Mouse (Mus musculus) kidney, adult 9 months (tissue): ENCODE results near the gene Atf4.

Experiments used
- DNase-seq: peaks from one replicate; pipeline ENCODE4 v3.0.0; 2022

Atf4 gene

GRCm38 (mm10) chr15:80254847-80255645, at the start of gene Atf4:
TSS of gene Atf4 (plus strand) at chr15:80255184.
- DNase-seq, result peak; percentile 99

GRCm38 (mm10) chr15:80206057-80206565, 48.9 kb upstream of the Atf4 start:
- no peak for DNase-seq

GRCm38 (mm10) chr15:80208446-80208845, 46.5 kb upstream of the Atf4 start:
- peak; percentile 84 for DNase-seq

- DNase-seq, result no peak
Measured at GRCm38 (mm10) chr15:80213688-80214087, 41.3 kb upstream of the Atf4 start.

- no peak for DNase-seq
Measured at GRCm38 (mm10) chr15:80215716-80216479, 39.1 kb upstream of the Atf4 start.

- no peak for DNase-seq
Measured at GRCm38 (mm10) chr15:80216480-80216820, 38.5 kb upstream of the Atf4 start.

- DNase-seq, result no peak
Measured at GRCm38 (mm10) chr15:80217476-80217875, 37.5 kb upstream of the Atf4 start.

GRCm38 (mm10) chr15:80219211-80219610, 35.8 kb upstream of the Atf4 start:
- no peak for DNase-seq

- no peak for DNase-seq
Measured at GRCm38 (mm10) chr15:80219705-80220657, 35.0 kb upstream of the Atf4 start.

GRCm38 (mm10) chr15:80221031-80221430, 34.0 kb upstream of the Atf4 start:
- DNase-seq, result no peak

- no peak for DNase-seq
Measured at GRCm38 (mm10) chr15:80223751-80224150, 31.2 kb upstream of the Atf4 start.

GRCm38 (mm10) chr15:80225208-80225607, 29.8 kb upstream of the Atf4 start:
- DNase-seq, result peak; percentile 80

- DNase-seq, result peak; percentile 81
Measured at GRCm38 (mm10) chr15:80225796-80226195, 29.2 kb upstream of the Atf4 start.

- no peak for DNase-seq
Measured at GRCm38 (mm10) chr15:80228071-80228800, 26.7 kb upstream of the Atf4 start.

- DNase-seq, result no peak
Measured at GRCm38 (mm10) chr15:80232331-80232730, 22.7 kb upstream of the Atf4 start.

- DNase-seq, result peak; percentile 26
Measured at GRCm38 (mm10) chr15:80233053-80233452, 21.9 kb upstream of the Atf4 start.

GRCm38 (mm10) chr15:80233733-80234509, 21.1 kb upstream of the Atf4 start, which contains the start of gene Mief1:
TSS of gene Mief1 (plus strand) at chr15:80234018.
- peak; percentile 99 for DNase-seq

- DNase-seq, result no peak
Measured at GRCm38 (mm10) chr15:80235535-80235934, 19.4 kb upstream of the Atf4 start, which contains the start of gene AC140267.1. TSS of gene AC140267.1 (plus strand) at chr15:80235835.

GRCm38 (mm10) chr15:80248135-80248534, 6.8 kb upstream of the Atf4 start:
- no peak for DNase-seq

GRCm38 (mm10) chr15:80248596-80248995, 6.4 kb upstream of the Atf4 start:
- DNase-seq, result no peak

- no peak for DNase-seq
Measured at GRCm38 (mm10) chr15:80249672-80250071, 5.3 kb upstream of the Atf4 start.
